Mouse (Mus musculus) gastrocnemius, postnatal 14 days (tissue): ENCODE data around the gene Fmnl3. TPM values are rescaled to one million over a fixed set of nuclear protein-coding genes. Genes with fewer than 3 reads are reported as not detected.
"Not testable (repeated sequence)": the region's sequence is repeated elsewhere in the genome, so short reads cannot be mapped to it uniquely, and the experiment has no call there.

Source experiments
- DNase-seq: peaks from one replicate; pipeline ENCODE4 v3.0.0; 2021; ENCODE audit warnings: mixed read lengths
- intact Hi-C: fragments of 180-260 bp; cut with DNase I; formaldehyde crosslinking; loops from one replicate; pipeline ENCODE4 v1.15.1; 2025; ENCODE audit warnings: low total_unique reads
- total RNA-seq, 2 experiments: library from RNA; stranded (reverse); gene quantifications; 2 replicates each; pipeline ENCODE4 v1.2.3; 2021

Fmnl3 gene
- total RNA-seq, 2 experiments from 2014 or later = 13.3 to 13.6 TPM

GRCm38 (mm10) chr15:99391975-99392374 is 21.7 kb upstream of the Fmnl3 start:
- intact Hi-C loops = no loop called here
- DNase-seq = no peak

- DNase-seq = no peak
- intact Hi-C loops = no loop called here
These were observed 20.5 kb upstream of the Fmnl3 start for GRCm38 (mm10) chr15:99390472-99391401.

GRCm38 (mm10) chr15:99387976-99388375 is 17.7 kb upstream of the Fmnl3 start:
- intact Hi-C loops = no loop called here

GRCm38 (mm10) chr15:99386796-99387195 is 16.5 kb upstream of the Fmnl3 start:
- DNase-seq = no peak
- intact Hi-C loops = no loop called here

More at GRCm38 (mm10) chr15:99387976-99388375, 17.7 kb upstream of the Fmnl3 start:
- DNase-seq = no peak

GRCm38 (mm10) chr15:99386110-99386509 is 15.8 kb upstream of the Fmnl3 start:
- intact Hi-C loops, DNase-seq: not testable (repeated sequence)

- intact Hi-C loops = no loop called here
- no peak for DNase-seq
These were observed 13.8 kb upstream of the Fmnl3 start for GRCm38 (mm10) chr15:99384071-99384470.

- no peak for DNase-seq
- intact Hi-C loops = no loop called here
These were observed 12.6 kb upstream of the Fmnl3 start for GRCm38 (mm10) chr15:99382893-99383292.

- no peak for DNase-seq
- intact Hi-C loops = no loop called here
These were observed 6.0 kb upstream of the Fmnl3 start for GRCm38 (mm10) chr15:99376240-99376639.

- intact Hi-C loops = no loop called here
- DNase-seq = no peak
These were observed 5.3 kb upstream of the Fmnl3 start for GRCm38 (mm10) chr15:99375581-99375980.

GRCm38 (mm10) chr15:99375036-99375435 is 4.8 kb upstream of the Fmnl3 start:
- intact Hi-C loops = no loop called here
- no peak for DNase-seq

- intact Hi-C loops = no loop called here
- DNase-seq = no peak
These were observed 2.5 kb upstream of the Fmnl3 start for GRCm38 (mm10) chr15:99372761-99373160.

GRCm38 (mm10) chr15:99371526-99372340 is 1.5 kb upstream of the Fmnl3 start:
- intact Hi-C loops = no loop called here
- DNase-seq = no peak

- intact Hi-C loops = loop anchor here (2.0 kb wide), 1 partner anchor 51 kb away; no protein-coding TSS in a partner anchor
- peak; percentile 51 for DNase-seq
These were observed 701 bp downstream of the Fmnl3 start for GRCm38 (mm10) chr15:99369391-99370171.

- intact Hi-C loops = loop anchor here (2.0 kb wide), 1 partner anchor 50 kb away; no protein-coding TSS in a partner anchor
- no peak for DNase-seq
These were observed 1.6 kb downstream of the Fmnl3 start for GRCm38 (mm10) chr15:99368583-99369266.

- no peak for DNase-seq
- intact Hi-C loops = no loop called here
These were observed 5.4 kb downstream of the Fmnl3 start for GRCm38 (mm10) chr15:99364921-99365320.

- intact Hi-C loops = no loop called here
- no peak for DNase-seq
These were observed 6.2 kb downstream of the Fmnl3 start for GRCm38 (mm10) chr15:99364022-99364530.

- intact Hi-C loops = no loop called here
- no peak for DNase-seq
These were observed 11.3 kb downstream of the Fmnl3 start for GRCm38 (mm10) chr15:99358952-99359351.

- DNase-seq = no peak
- intact Hi-C loops = no loop called here
These were observed 13.8 kb downstream of the Fmnl3 start for GRCm38 (mm10) chr15:99356462-99356861.

GRCm38 (mm10) chr15:99355660-99356059 is 14.6 kb downstream of the Fmnl3 start:
- no peak for DNase-seq
- intact Hi-C loops = no loop called here
